9 mouse cellular contexts compared by ENCODE assay signal in the genomic region with DNA sequence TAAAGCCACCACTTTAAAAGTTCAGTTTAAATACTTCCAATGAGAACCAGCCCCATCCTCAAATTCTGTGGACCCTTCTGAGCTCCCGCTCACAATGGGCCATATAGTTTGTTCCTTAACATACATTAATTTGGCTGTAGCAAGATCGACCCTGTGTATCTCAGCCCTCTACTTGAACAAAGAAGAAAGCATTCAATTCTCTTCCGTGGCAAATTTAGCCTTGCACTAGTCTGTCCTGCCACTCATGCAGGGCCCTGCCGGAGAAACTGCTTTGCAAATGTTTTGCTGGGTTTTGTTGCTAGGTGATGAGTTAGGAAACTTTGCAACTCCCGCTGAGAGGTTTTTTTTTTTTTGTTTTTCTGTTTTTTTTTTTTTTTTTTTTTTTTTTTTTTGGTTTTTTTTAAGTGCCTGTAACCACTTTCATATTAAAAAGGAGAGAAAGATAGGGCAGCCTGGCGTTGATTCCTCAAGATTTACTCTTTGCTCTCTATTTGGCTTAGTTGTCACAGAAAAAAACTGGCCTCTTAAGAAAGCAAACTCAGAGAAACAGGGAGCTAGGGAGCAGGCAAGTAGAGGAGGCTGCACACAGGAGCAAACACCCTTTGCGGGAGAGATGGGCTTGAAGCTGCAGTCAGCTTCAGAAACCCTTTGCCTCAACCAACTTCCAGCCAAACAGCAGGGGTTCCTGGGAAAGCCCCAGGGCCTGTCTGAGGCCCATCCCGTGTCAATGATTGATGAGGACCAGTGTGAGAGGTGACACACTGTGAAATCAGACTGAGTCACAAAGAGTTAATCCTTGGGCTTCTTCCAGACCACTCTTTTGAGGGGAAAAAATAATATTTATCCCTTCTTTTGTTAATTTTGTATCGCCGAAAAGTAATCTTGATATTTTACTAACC.
A peak's percentile ranks its signal among the peaks of the same experiment; 100 is the strongest.
DNase-seq lines count a peak whose midpoint lies in the region; ATAC-seq and TF ChIP-seq lines count a peak whose summit lies in the region.
"Had no signal": no experiment of that assay in that cellular context is flagged by ENCODE, and none has a peak within 500 bp of the region (broad histone marks: within the 10 kb centered on the region; RNA-seq: fewer than 3 reads in every experiment).

No protein-coding gene starts in this region.

- H3K9me3 ChIP-seq in heart, embryonic 10.5 days: no peaks in the 10 kb centered on the region
- no peaks in the 10 kb centered on the region for H3K9me3 ChIP-seq in ES-E14 (ENCODE audit: control insufficient read depth, insufficient read depth, low read depth, low read length)
- H3K9me3 ChIP-seq in forebrain, embryonic 14.5 days (replicated peaks; ENCODE audit: control insufficient read depth, low read length): no peaks in the 10 kb centered on the region

- H3K27me3 ChIP-seq in heart, embryonic 10.5 days (ENCODE audit: insufficient read depth, poor library complexity, severe bottlenecking): no peaks in the 10 kb centered on the region
- H3K27me3 ChIP-seq in forebrain, embryonic 14.5 days (replicated peaks; ENCODE audit: control insufficient read depth, insufficient read depth, low read length): no peaks in the 10 kb centered on the region

- in situ Hi-C loops in ES-E14 (cut with MboI; ENCODE audit: low sequenced_read_pairs in 2 of 2, unreplicated experiment in 2 of 2): no loop called here

- intact Hi-C loops in heart, postnatal 25 days (cut with DNase I): loop anchor here (10.0 kb wide), 1 partner anchor 760 kb away; no protein-coding TSS in a partner anchor

- H3K27ac ChIP-seq in heart, embryonic 10.5 days: peak overlapping the region; percentile 62; the same call in 1 of the 2 replicates
- peak overlapping the region; percentile 25; the same call in 1 of the 2 replicates for H3K27ac ChIP-seq in ES-E14 (ENCODE audit: insufficient read depth, low read depth, low read length, poor library complexity, severe bottlenecking)
- peak overlapping the region; percentile 86 for H3K27ac ChIP-seq in forebrain, embryonic 14.5 days (ENCODE audit: low read depth, low read length)

- peak; percentile 60 for ATAC-seq in forebrain, embryonic 14.5 days

- no peaks in the 10 kb centered on the region for H3K36me3 ChIP-seq in heart, embryonic 10.5 days
- H3K36me3 ChIP-seq in ES-E14 (ENCODE audit: control insufficient read depth, insufficient read depth, low read length, poor library complexity, severe bottlenecking): no peaks in the 10 kb centered on the region
- H3K36me3 ChIP-seq in forebrain, embryonic 14.5 days (ENCODE audit: control insufficient read depth, insufficient read depth, low read length): no peaks in the 10 kb centered on the region
- H3K36me3 ChIP-seq: G1E had no signal

- H3K4me2 ChIP-seq in forebrain, embryonic 14.5 days (ENCODE audit: low read length): peak overlapping the region; percentile 8; the same call in 1 of the 2 replicates

- no peak overlapping the region for H3K9ac ChIP-seq in ES-E14 (ENCODE audit: insufficient read depth, low read depth, low read length, poor library complexity, severe bottlenecking)
- peak overlapping the region; percentile 22; the same call in 1 of the 2 replicates for H3K9ac ChIP-seq in forebrain, embryonic 14.5 days (ENCODE audit: low read length)

- DNase-seq in heart, embryonic 10.5 days (ENCODE audit: low spot score): no peak
- DNase-seq in heart, postnatal 25 days (ENCODE audit: low spot score): no peak
- peak; percentile 57 for DNase-seq in ES-E14 (ENCODE audit: low read depth, low spot score)
- peak; percentile 82 for DNase-seq in forebrain, embryonic 14.5 days (ENCODE audit: low spot score)
- DNase-seq in lung, postnatal 25 days (ENCODE audit: low spot score): peak; percentile 24
- DNase-seq in spleen, postnatal 4 days (ENCODE audit: low spot score in 2 of 2): no peak
- no peak for DNase-seq in cerebellum, adult 11-12 months
- no peak for DNase-seq in urinary bladder, postnatal 10 days (ENCODE audit: low spot score)

- H3K4me3 ChIP-seq in heart, embryonic 10.5 days: peak overlapping the region; percentile 12; the same call in 1 of the 2 replicates
- H3K4me3 ChIP-seq in ES-E14 (ENCODE audit: insufficient read depth in 1 of 2, low read depth in 1 of 2, low read length in 2 of 2, poor library complexity in 1 of 2, severe bottlenecking in 1 of 2): no peak overlapping the region
- no peak overlapping the region for H3K4me3 ChIP-seq in forebrain, embryonic 14.5 days (ENCODE audit: low read depth, low read length)

- 15% methylated on average over 10 of the region's 10 CpGs for WGBS in heart, embryonic 10.5 days
- WGBS in forebrain, embryonic 14.5 days: 2% methylated on average over 10 of the region's 10 CpGs

- 0 out of 2 replicates have a peak, but pooled peaks cover 3% of the 10 kb centered on the region for H3K4me1 ChIP-seq in heart, embryonic 10.5 days
- H3K4me1 ChIP-seq in ES-E14 (ENCODE audit: control insufficient read depth in 2 of 2, insufficient read depth in 2 of 2, low read length in 2 of 2, poor library complexity in 1 of 2): peaks cover 0 to 4% of the 10 kb centered on the region in 2 experiments; a peak in 1 of 4 replicates
- H3K4me1 ChIP-seq in forebrain, embryonic 14.5 days (ENCODE audit: control insufficient read depth, insufficient read depth, low read length): peaks cover 18% of the 10 kb centered on the region

TF ChIP-seq in ES-E14, 5 proteins besides CTCF, POLR2A, EP300 and RAD21:
- TF ChIP-seq ZC3H11A (IDR thresholded peaks at IDR 0.05; ENCODE audit: borderline replicate concordance, low read depth, low read length) (no peak), ZNF384 (IDR thresholded peaks at IDR 0.05; ENCODE audit: low read depth, low read length) (peak; percentile 96)

Comparison
In these comparisons a context has a peak if more than half of its experiments do, and no peak if none do; other contexts are left out.
1. DNase-seq: peak in ES-E14 (single experiment), forebrain, embryonic 14.5 days (single experiment) and lung, postnatal 25 days (single experiment); none in heart, embryonic 10.5 days (single experiment), heart, postnatal 25 days (single experiment), spleen, postnatal 4 days (0 of 2), cerebellum, adult 11-12 months (single experiment) and urinary bladder, postnatal 10 days (single experiment).
2. H3K27ac ChIP-seq: peak in every context shown above with its lines; median percentile 86 in forebrain, embryonic 14.5 days; 62 in heart, embryonic 10.5 days; 25 in ES-E14.